Mouse (Mus musculus) stomach, embryonic 15.5 days (tissue): ENCODE results near the gene Adh7. TPM values are rescaled to one million over a fixed set of nuclear protein-coding genes. Genes with fewer than 3 reads are reported as not detected.

Experiments
- ATAC-seq: fragments of 200-750 bp; cut with Nextera tagmentation; 2 replicates; pipeline ENCODE4 v1.8.0; 2017; ENCODE audit warnings: low read depth, moderate number of reproducible peaks, moderate TSS enrichment; ENCODE audit not compliant: insufficient read depth, low FRiP score
- H3K27ac ChIP-seq: fragments of 300-500 bp; sonication (generic); 2 replicates; pipeline ENCODE4 v1.5.1; 2015; ENCODE audit warnings: mild to moderate bottlenecking, inconsistent platforms
- H3K27me3 ChIP-seq: fragments of 300-500 bp; sonication (generic); replicated peaks from 2 replicates; pipeline ENCODE4 v1.6.1; 2015; ENCODE audit warnings: inconsistent platforms
- H3K36me3 ChIP-seq: fragments of 300-500 bp; sonication (generic); 2 replicates; pipeline ENCODE4 v1.6.1; 2015; ENCODE audit warnings: inconsistent platforms
- H3K4me1 ChIP-seq: fragments of 300-500 bp; sonication (generic); 2 replicates; pipeline ENCODE4 v1.6.1; 2015; ENCODE audit warnings: inconsistent platforms
- H3K4me2 ChIP-seq: fragments of 300-500 bp; sonication (generic); 2 replicates; pipeline ENCODE4 v1.6.1; 2015; ENCODE audit warnings: mild to moderate bottlenecking, inconsistent platforms
- H3K4me3 ChIP-seq: fragments of 300-500 bp; sonication (generic); replicated peaks from 2 replicates; pipeline ENCODE4 v1.5.1; 2015; ENCODE audit warnings: inconsistent platforms
- H3K9ac ChIP-seq: fragments of 300-500 bp; sonication (generic); 2 replicates; pipeline ENCODE4 v1.6.1; 2015; ENCODE audit warnings: inconsistent platforms
- H3K9me3 ChIP-seq: fragments of 300-500 bp; sonication (generic); 2 replicates; pipeline ENCODE4 v1.6.1; 2016; ENCODE audit warnings: inconsistent platforms
- WGBS: fragments of 180-500 bp; shearing (Covaris S2); methylation state at CpG from one replicate; pipeline ENCODE4 v1.1.7; 2015; 5-methylcytosine and 5-hydroxymethylcytosine counted together
- polyA plus RNA-seq: library from polyadenylated mRNA; unstranded; fragments of >200 nt; fragmentation: Nextera tagmentation; extraction: Ambion mirVana; gene quantifications from 2 replicates; pipeline ENCODE4 v1.2.1, GENCODE M21; 2015

Gene Adh7
- polyA plus RNA-seq, 1 experiment from 2014 or later = 0.53 TPM

- Histone ChIP-seq H3K27ac (no peak overlapping the region), H3K9ac (no peak overlapping the region), H3K9me3 (no peaks in the 10 kb centered on the region), H3K36me3 (no peaks in the 10 kb centered on the region), H3K27me3 (no peaks in the 10 kb centered on the region), H3K4me3 (0 out of 2 replicates have a peak overlapping the region, but pooled peaks have one; percentile 3), H3K4me1 (no peaks in the 10 kb centered on the region), H3K4me2 (peak overlapping the region; percentile 45)
- ATAC-seq = peak; percentile 50; the same call in 1 of the 2 replicates
- WGBS = 26% methylated on average over 20 of the region's 20 CpGs
These were observed 19.4 kb upstream of the Adh7 start for GRCm38 (mm10) chr3:138197973-138198721.

- Histone ChIP-seq H3K9me3 (no peaks in the 10 kb centered on the region), H3K36me3 (no peaks in the 10 kb centered on the region), H3K27me3 (no peaks in the 10 kb centered on the region), H3K4me1 (no peaks in the 10 kb centered on the region), H3K9ac (no peak overlapping the region), H3K4me2 (no peak overlapping the region), H3K4me3 (no peak overlapping the region), H3K27ac (no peak overlapping the region)
- WGBS = 80% methylated on average over 7 of the region's 7 CpGs
- ATAC-seq = no peak
These were observed 18.9 kb upstream of the Adh7 start for GRCm38 (mm10) chr3:138198722-138199068.

GRCm38 (mm10) chr3:138208821-138209220, 8.7 kb upstream of the Adh7 start:
- Histone ChIP-seq H3K4me1 (no peaks in the 10 kb centered on the region), H3K27ac (no peak overlapping the region), H3K4me2 (no peak overlapping the region), H3K36me3 (no peaks in the 10 kb centered on the region), H3K9me3 (peaks cover 3% of the 10 kb centered on the region; the same call in 1 of the 2 replicates), H3K4me3 (no peak overlapping the region), H3K9ac (no peak overlapping the region), H3K27me3 (no peaks in the 10 kb centered on the region)
- ATAC-seq = no peak
- 84% methylated on average over 3 of the region's 3 CpGs for WGBS

- H3K4me2 ChIP-seq = no peak overlapping the region
- no peaks in the 10 kb centered on the region for H3K9me3 ChIP-seq
- H3K4me1 ChIP-seq = no peaks in the 10 kb centered on the region
- no peaks in the 10 kb centered on the region for H3K36me3 ChIP-seq
- no peak overlapping the region for H3K27ac ChIP-seq
- no peak overlapping the region for H3K4me3 ChIP-seq
- no peak for ATAC-seq
- H3K27me3 ChIP-seq = no peaks in the 10 kb centered on the region
- H3K9ac ChIP-seq = no peak overlapping the region
- 78% methylated on average over 5 of the region's 5 CpGs for WGBS
These were observed 7.0 kb upstream of the Adh7 start for GRCm38 (mm10) chr3:138210432-138211075.

- 90% methylated on average over 4 of the region's 4 CpGs for WGBS
- Histone ChIP-seq H3K9ac (no peak overlapping the region), H3K27me3 (no peaks in the 10 kb centered on the region), H3K36me3 (no peaks in the 10 kb centered on the region), H3K4me3 (no peak overlapping the region), H3K9me3 (no peaks in the 10 kb centered on the region), H3K4me1 (no peaks in the 10 kb centered on the region), H3K27ac (no peak overlapping the region), H3K4me2 (no peak overlapping the region)
- no peak for ATAC-seq
These were observed 5.1 kb upstream of the Adh7 start for GRCm38 (mm10) chr3:138212431-138212951.

- Histone ChIP-seq H3K4me2 (no peak overlapping the region), H3K9ac (no peak overlapping the region), H3K9me3 (no peaks in the 10 kb centered on the region), H3K4me1 (no peaks in the 10 kb centered on the region), H3K4me3 (no peak overlapping the region), H3K27me3 (no peaks in the 10 kb centered on the region), H3K36me3 (no peaks in the 10 kb centered on the region), H3K27ac (no peak overlapping the region)
- WGBS = 39% methylated on average over 11 of the region's 11 CpGs
- no peak for ATAC-seq
These were observed 2.1 kb upstream of the Adh7 start for GRCm38 (mm10) chr3:138215395-138215989.

GRCm38 (mm10) chr3:138216091-138216490, 1.5 kb upstream of the Adh7 start:
- Histone ChIP-seq H3K4me3 (no peak overlapping the region), H3K4me2 (no peak overlapping the region), H3K4me1 (no peaks in the 10 kb centered on the region), H3K9ac (no peak overlapping the region), H3K27me3 (no peaks in the 10 kb centered on the region), H3K27ac (no peak overlapping the region; the same call in 1 of the 2 replicates), H3K36me3 (no peaks in the 10 kb centered on the region), H3K9me3 (no peaks in the 10 kb centered on the region)
- no peak for ATAC-seq
- WGBS = 63% methylated on average over 8 of the region's 8 CpGs

- Histone ChIP-seq H3K4me1 (no peaks in the 10 kb centered on the region), H3K9me3 (no peaks in the 10 kb centered on the region), H3K4me3 (no peak overlapping the region), H3K4me2 (no peak overlapping the region), H3K9ac (no peak overlapping the region), H3K36me3 (no peaks in the 10 kb centered on the region), H3K27ac (no peak overlapping the region), H3K27me3 (no peaks in the 10 kb centered on the region)
- 86% methylated on average over 11 of the region's 11 CpGs for WGBS
- no peak for ATAC-seq
These were observed 3.6 kb downstream of the Adh7 start for GRCm38 (mm10) chr3:138221116-138221515.

- H3K4me1 ChIP-seq = no peaks in the 10 kb centered on the region
- H3K4me3 ChIP-seq = no peak overlapping the region
- H3K36me3 ChIP-seq = no peaks in the 10 kb centered on the region
- 69% methylated on average over 4 of the region's 4 CpGs for WGBS
- no peak for ATAC-seq
- no peak overlapping the region for H3K4me2 ChIP-seq
- no peaks in the 10 kb centered on the region for H3K27me3 ChIP-seq
- no peaks in the 10 kb centered on the region for H3K9me3 ChIP-seq
- H3K27ac ChIP-seq = no peak overlapping the region
- H3K9ac ChIP-seq = no peak overlapping the region
These were observed 5.0 kb downstream of the Adh7 start for GRCm38 (mm10) chr3:138222511-138222910.

GRCm38 (mm10) chr3:138222952-138223351, 5.4 kb downstream of the Adh7 start:
- Histone ChIP-seq H3K27me3 (no peaks in the 10 kb centered on the region), H3K36me3 (no peaks in the 10 kb centered on the region), H3K27ac (no peak overlapping the region), H3K9me3 (no peaks in the 10 kb centered on the region), H3K4me1 (no peaks in the 10 kb centered on the region), H3K9ac (no peak overlapping the region), H3K4me3 (no peak overlapping the region), H3K4me2 (no peak overlapping the region)
- peak; percentile 66 for ATAC-seq
- WGBS = 52% methylated on average over 5 of the region's 5 CpGs

GRCm38 (mm10) chr3:138224363-138224954, 6.9 kb downstream of the Adh7 start:
- H3K9me3 ChIP-seq = no peaks in the 10 kb centered on the region
- H3K9ac ChIP-seq = no peak overlapping the region

GRCm38 (mm10) chr3:138225331-138225730, 7.8 kb downstream of the Adh7 start:
- H3K9ac ChIP-seq = no peak overlapping the region
- no peak overlapping the region for H3K4me2 ChIP-seq
- ATAC-seq = no peak
- H3K4me3 ChIP-seq = no peak overlapping the region
- 64% methylated on average over 6 of the region's 7 CpGs for WGBS
- H3K36me3 ChIP-seq = no peaks in the 10 kb centered on the region
- no peaks in the 10 kb centered on the region for H3K4me1 ChIP-seq
- H3K9me3 ChIP-seq = no peaks in the 10 kb centered on the region
- no peaks in the 10 kb centered on the region for H3K27me3 ChIP-seq
- H3K27ac ChIP-seq = no peak overlapping the region

More at GRCm38 (mm10) chr3:138224363-138224954, 6.9 kb downstream of the Adh7 start:
- H3K36me3 ChIP-seq = no peaks in the 10 kb centered on the region
- no peak overlapping the region for H3K27ac ChIP-seq
- H3K27me3 ChIP-seq = no peaks in the 10 kb centered on the region
- ATAC-seq = no peak
- H3K4me3 ChIP-seq = no peak overlapping the region
- WGBS = 82% methylated on average over 13 of the region's 13 CpGs
- H3K4me1 ChIP-seq = no peaks in the 10 kb centered on the region
- H3K4me2 ChIP-seq = no peak overlapping the region
